Mouse (Mus musculus) brain, embryonic 14.5 days (tissue): ENCODE results near the gene Prkg1.

Experiments
- CTCF ChIP-seq: fragments of 200-500 bp; IDR thresholded peaks from 2 replicates; pipeline ENCODE4 v1.5.1; 2012; ENCODE audit warnings: inconsistent platforms, mild to moderate bottlenecking, moderate library complexity, borderline replicate concordance; ENCODE audit not compliant: insufficient read depth, insufficient read length; ENCODE audit errors: extremely low read depth
- POLR2A ChIP-seq: fragments of 200-500 bp; IDR thresholded peaks from 2 replicates; pipeline ENCODE4 v1.6.1; 2012; ENCODE audit warnings: mild to moderate bottlenecking, inconsistent platforms, borderline replicate concordance; ENCODE audit not compliant: poor library complexity, insufficient read depth, insufficient read length, severe bottlenecking; ENCODE audit errors: extremely low read depth

DNA sequence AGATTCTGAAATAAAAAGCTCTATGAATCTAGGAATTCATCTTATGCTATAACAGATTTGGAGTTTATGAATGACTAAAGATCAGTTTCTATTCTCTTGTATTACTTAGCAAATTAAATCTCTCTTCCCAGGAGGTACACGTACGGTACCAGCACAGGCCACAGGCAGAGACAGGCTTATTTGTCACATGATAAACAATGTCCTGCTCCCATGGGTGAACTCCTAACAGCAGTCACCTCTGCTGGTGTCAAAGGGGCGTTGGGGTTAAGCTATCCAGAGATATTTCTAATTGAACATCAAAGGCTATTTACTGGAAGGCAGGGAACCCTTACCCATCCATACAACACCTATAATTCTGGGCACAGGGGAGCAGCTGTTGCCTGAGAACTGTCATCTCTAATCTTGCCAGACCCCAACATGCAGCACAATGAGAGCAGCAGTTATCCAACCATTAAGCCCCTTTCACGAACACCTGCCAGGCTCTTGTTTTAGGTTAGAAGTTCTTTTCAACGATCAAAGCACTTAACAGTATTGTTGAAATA lies 1122.1 kb downstream of the Prkg1 start:
- no peak for TF ChIP-seq POLR2A
- no peak for TF ChIP-seq CTCF
